Mouse (Mus musculus) gastrocnemius, postnatal 10 days (tissue): ENCODE measurements around the gene Taf15. TPM values are rescaled to one million over a fixed set of nuclear protein-coding genes. Genes with fewer than 3 reads are reported as not detected.

Experiments
- DNase-seq: peaks from one replicate; pipeline ENCODE4 v3.0.0; 2021; ENCODE audit warnings: mixed read lengths
- long read RNA-seq, 2 experiments: library from polyadenylated mRNA; stranded (forward); transcript quantifications; one replicate each; pipeline ENCODE4 v2.0.0; 2021
- total RNA-seq, 2 experiments: library from RNA; stranded (reverse); gene quantifications; 2 replicates each; pipeline ENCODE4 v1.2.3; 2021

Taf15 gene
- 10 to 100 TPM; 21.1 to 29.7 TPM for total RNA-seq
- long read RNA-seq, experiment 1, partial matches to known transcripts: 2 of 2 reads
- long read RNA-seq, experiment 1, other reads (novel, unspliced or antisense): 0 of 2 reads
- long read RNA-seq, experiment 2, partial matches to known transcripts: 1 of 2 reads
- long read RNA-seq, experiment 2, other reads (novel, unspliced or antisense): 0 of 2 reads

GRCm38 (mm10) chr11:83472324-83473234 is at the start of gene Taf15:
Gene Taf15, plus strand, starts transcription at chr11:83473086.
- DNase-seq: peak; percentile 96

GRCm38 (mm10) chr11:83424681-83425080 is 48.2 kb upstream of the Taf15 start:
- peak; percentile 71 for DNase-seq

- no peak for DNase-seq
Measured at GRCm38 (mm10) chr11:83426964-83427363, 45.9 kb upstream of the Taf15 start.

- no peak for DNase-seq
Measured at GRCm38 (mm10) chr11:83429355-83429754, 43.5 kb upstream of the Taf15 start, which contains the start of gene Gas2l2. Gene Gas2l2, minus strand, starts transcription at chr11:83429455.

- no peak for DNase-seq
Measured at GRCm38 (mm10) chr11:83432533-83432932, 40.4 kb upstream of the Taf15 start.

- no peak for DNase-seq
Measured at GRCm38 (mm10) chr11:83437377-83437776, 35.5 kb upstream of the Taf15 start, which contains the start of gene 1700020L24Rik. Gene 1700020L24Rik, plus strand, starts transcription at chr11:83437677.

GRCm38 (mm10) chr11:83439426-83440060 is 33.3 kb upstream of the Taf15 start:
- DNase-seq: no peak

GRCm38 (mm10) chr11:83440081-83441064 is 32.5 kb upstream of the Taf15 start:
- DNase-seq: peak; percentile 86

GRCm38 (mm10) chr11:83441235-83441634 is 31.7 kb upstream of the Taf15 start:
- peak; percentile 45 for DNase-seq

- DNase-seq: peak; percentile 74
Measured at GRCm38 (mm10) chr11:83442596-83443267, 30.2 kb upstream of the Taf15 start.

- DNase-seq: no peak
Measured at GRCm38 (mm10) chr11:83443824-83444223, 29.1 kb upstream of the Taf15 start.

- no peak for DNase-seq
Measured at GRCm38 (mm10) chr11:83445001-83445400, 27.9 kb upstream of the Taf15 start.

GRCm38 (mm10) chr11:83447612-83448011 is 25.3 kb upstream of the Taf15 start:
- no peak for DNase-seq

GRCm38 (mm10) chr11:83448021-83448926 is 24.6 kb upstream of the Taf15 start:
- peak; percentile 31 for DNase-seq

- peak; percentile 42 for DNase-seq
Measured at GRCm38 (mm10) chr11:83448927-83449236, 24.0 kb upstream of the Taf15 start.

GRCm38 (mm10) chr11:83449298-83449697 is 23.6 kb upstream of the Taf15 start:
- DNase-seq: no peak

GRCm38 (mm10) chr11:83450550-83450949 is 22.3 kb upstream of the Taf15 start:
- no peak for DNase-seq

GRCm38 (mm10) chr11:83451281-83451680 is 21.6 kb upstream of the Taf15 start:
- DNase-seq: no peak

GRCm38 (mm10) chr11:83454548-83454947 is 18.3 kb upstream of the Taf15 start:
- DNase-seq: no peak

- no peak for DNase-seq
Measured at GRCm38 (mm10) chr11:83455608-83456007, 17.3 kb upstream of the Taf15 start.
